Mouse (Mus musculus): ENCODE measurements at regions not wholly inside any gene's neighbourhood (a gene's known extent, or its start where the extent isn't known, plus 50 kb on each side); places are given as distances from the start of the nearest gene placed in this dataset.

- peak overlapping the region; percentile 55; the same call in 1 of the 2 replicates for H3K27ac ChIP-seq (ENCODE audit: low read depth, low read length)
- H3K9ac ChIP-seq (ENCODE audit: low read length), result no peak overlapping the region
- peak; percentile 49 for DNase-seq (ENCODE audit: low spot score)
- 0 out of 2 replicates have a peak, but pooled peaks have one; percentile 10 for ATAC-seq
- peak overlapping the region; percentile 49; the same call in 1 of the 2 replicates for H3K4me2 ChIP-seq (ENCODE audit: low read length)
- WGBS, result 43% methylated on average over 2 of the region's 2 CpGs
- H3K36me3 ChIP-seq (ENCODE audit: control insufficient read depth, insufficient read depth, low read length), result no peaks in the 10 kb centered on the region
- peaks cover 28% of the 10 kb centered on the region for H3K4me1 ChIP-seq (ENCODE audit: control insufficient read depth, insufficient read depth, low read length)
- no peaks in the 10 kb centered on the region for H3K9me3 ChIP-seq (replicated peaks; ENCODE audit: control insufficient read depth, low read length)
- H3K27me3 ChIP-seq (replicated peaks; ENCODE audit: control insufficient read depth, insufficient read depth, low read length), result no peaks in the 10 kb centered on the region
- no peak overlapping the region for H3K4me3 ChIP-seq (ENCODE audit: low read depth, low read length)
Observed at GRCm38 (mm10) chr3:119950070-119950469, 165.8 kb upstream of the Ptbp2 start.

GRCm38 (mm10) chr3:119949620-119950019 lies 165.4 kb upstream of the Ptbp2 start:
- WGBS, result 1% methylated on average over 7 of the region's 7 CpGs
- Histone ChIP-seq H3K4me3 (ENCODE audit: low read depth, low read length) (peak overlapping the region; percentile 15), H3K9ac (ENCODE audit: low read length) (peak overlapping the region; percentile 50; the same call in 1 of the 2 replicates), H3K27ac (ENCODE audit: low read depth, low read length) (peak overlapping the region; percentile 55; the same call in 1 of the 2 replicates), H3K4me2 (ENCODE audit: low read length) (peak overlapping the region; percentile 49), H3K9me3 (replicated peaks; ENCODE audit: control insufficient read depth, low read length) (no peaks in the 10 kb centered on the region), H3K4me1 (ENCODE audit: control insufficient read depth, insufficient read depth, low read length) (peaks cover 28% of the 10 kb centered on the region), H3K27me3 (replicated peaks; ENCODE audit: control insufficient read depth, insufficient read depth, low read length) (no peaks in the 10 kb centered on the region), H3K36me3 (ENCODE audit: control insufficient read depth, insufficient read depth, low read length) (no peaks in the 10 kb centered on the region)
- peak; percentile 92 for DNase-seq (ENCODE audit: low spot score)
- ATAC-seq, result peak; percentile 82

GRCm38 (mm10) chr3:119949041-119949470 lies 164.8 kb upstream of the Ptbp2 start:
- Histone ChIP-seq H3K36me3 (ENCODE audit: control insufficient read depth, insufficient read depth, low read length) (no peaks in the 10 kb centered on the region), H3K9ac (ENCODE audit: low read length) (peak overlapping the region; percentile 50), H3K4me3 (ENCODE audit: low read depth, low read length) (peak overlapping the region; percentile 15), H3K27ac (ENCODE audit: low read depth, low read length) (peak overlapping the region; percentile 55), H3K4me1 (ENCODE audit: control insufficient read depth, insufficient read depth, low read length) (peaks cover 28% of the 10 kb centered on the region), H3K4me2 (ENCODE audit: low read length) (peak overlapping the region; percentile 49), H3K27me3 (replicated peaks; ENCODE audit: control insufficient read depth, insufficient read depth, low read length) (no peaks in the 10 kb centered on the region), H3K9me3 (replicated peaks; ENCODE audit: control insufficient read depth, low read length) (no peaks in the 10 kb centered on the region)
- DNase-seq (ENCODE audit: low spot score), result peak; percentile 82
- 2% methylated on average over 17 of the region's 17 CpGs for WGBS
- ATAC-seq, result peak; percentile 47

DNA sequence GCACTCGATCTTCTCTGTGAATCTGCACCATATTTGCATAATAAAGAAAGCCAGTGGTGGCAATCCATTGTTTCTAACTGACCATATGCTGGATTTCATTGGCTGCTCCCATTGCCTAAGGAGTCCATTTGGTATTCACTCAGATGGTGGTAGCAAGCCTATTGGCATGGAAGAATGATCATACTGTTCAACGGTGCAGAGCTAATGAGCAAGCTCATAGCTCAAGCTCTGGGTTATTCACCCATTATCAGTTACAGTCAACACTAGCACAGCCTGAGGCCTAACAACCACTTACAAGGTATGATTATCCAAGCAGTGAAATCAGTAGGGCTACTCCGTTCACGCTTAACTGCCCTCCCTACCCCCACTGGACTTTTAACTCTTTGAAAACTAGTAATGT lies 162.9 kb upstream of the Ptbp2 start:
- peaks cover 28% of the 10 kb centered on the region for H3K4me1 ChIP-seq (ENCODE audit: control insufficient read depth, insufficient read depth, low read length)
- no peak overlapping the region for H3K9ac ChIP-seq (ENCODE audit: low read length)
- ATAC-seq (peak; percentile 64), DNase-seq (ENCODE audit: low spot score) (peak; percentile 76)
- no peaks in the 10 kb centered on the region for H3K36me3 ChIP-seq (ENCODE audit: control insufficient read depth, insufficient read depth, low read length)
- 10% methylated on average over 4 of the region's 4 CpGs for WGBS
- no peaks in the 10 kb centered on the region for H3K9me3 ChIP-seq (replicated peaks; ENCODE audit: control insufficient read depth, low read length)
- H3K4me2 ChIP-seq (ENCODE audit: low read length), result no peak overlapping the region
- H3K27ac ChIP-seq (ENCODE audit: low read depth, low read length), result 0 out of 2 replicates have a peak overlapping the region, but pooled peaks have one; percentile 14
- H3K27me3 ChIP-seq (replicated peaks; ENCODE audit: control insufficient read depth, insufficient read depth, low read length), result no peaks in the 10 kb centered on the region
- no peak overlapping the region for H3K4me3 ChIP-seq (ENCODE audit: low read depth, low read length)

- Histone ChIP-seq H3K36me3 (ENCODE audit: control insufficient read depth, insufficient read depth, low read length) (no peaks in the 10 kb centered on the region), H3K4me1 (ENCODE audit: control insufficient read depth, insufficient read depth, low read length) (peaks cover 11% of the 10 kb centered on the region), H3K9ac (ENCODE audit: low read length) (no peak overlapping the region), H3K4me3 (ENCODE audit: low read depth, low read length) (no peak overlapping the region), H3K27me3 (replicated peaks; ENCODE audit: control insufficient read depth, insufficient read depth, low read length) (no peaks in the 10 kb centered on the region), H3K27ac (ENCODE audit: low read depth, low read length) (no peak overlapping the region), H3K4me2 (ENCODE audit: low read length) (no peak overlapping the region), H3K9me3 (replicated peaks; ENCODE audit: control insufficient read depth, low read length) (no peaks in the 10 kb centered on the region)
- no peak for DNase-seq (ENCODE audit: low spot score)
- WGBS, result 72% methylated on average over 5 of the region's 5 CpGs
- no peak for ATAC-seq
Observed at GRCm38 (mm10) chr3:119944115-119944514, 159.8 kb upstream of the Ptbp2 start.

- no peak overlapping the region for H3K9ac ChIP-seq (ENCODE audit: low read length)
- H3K9me3 ChIP-seq (replicated peaks; ENCODE audit: control insufficient read depth, low read length), result no peaks in the 10 kb centered on the region
- no peaks in the 10 kb centered on the region for H3K27me3 ChIP-seq (replicated peaks; ENCODE audit: control insufficient read depth, insufficient read depth, low read length)
- H3K4me3 ChIP-seq (ENCODE audit: low read depth, low read length), result no peak overlapping the region
- H3K4me1 ChIP-seq (ENCODE audit: control insufficient read depth, insufficient read depth, low read length), result peaks cover 4% of the 10 kb centered on the region; the same call in 1 of the 2 replicates
- 75% methylated on average over 1 of the region's 1 CpGs for WGBS
- ATAC-seq, result no peak
- no peak for DNase-seq (ENCODE audit: low spot score)
- H3K36me3 ChIP-seq (ENCODE audit: control insufficient read depth, insufficient read depth, low read length), result no peaks in the 10 kb centered on the region
- H3K4me2 ChIP-seq (ENCODE audit: low read length), result no peak overlapping the region
- no peak overlapping the region for H3K27ac ChIP-seq (ENCODE audit: low read depth, low read length)
Observed at GRCm38 (mm10) chr3:119939091-119939490, 154.8 kb upstream of the Ptbp2 start.

DNA sequence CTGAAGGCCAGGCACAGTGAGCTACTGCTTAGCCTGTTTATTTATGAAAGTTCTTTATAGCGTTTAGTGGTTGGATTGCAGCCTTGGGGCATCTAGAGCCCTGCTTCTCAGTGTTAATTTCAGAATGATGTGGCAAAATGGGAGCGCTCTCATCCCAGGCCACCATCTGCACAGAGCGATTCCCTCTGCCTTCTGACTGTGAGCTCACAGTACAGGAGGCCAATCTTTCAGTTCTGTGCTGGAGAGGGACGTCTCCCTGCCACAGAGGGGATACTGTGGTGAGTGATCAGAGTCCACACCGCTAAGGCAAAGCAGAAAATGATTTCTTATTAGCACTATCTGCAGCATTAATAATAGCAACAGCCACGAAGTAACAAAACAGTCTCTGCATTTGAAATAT lies 154.2 kb upstream of the Ptbp2 start:
- Histone ChIP-seq H3K9me3 (replicated peaks; ENCODE audit: control insufficient read depth, low read length) (no peaks in the 10 kb centered on the region), H3K9ac (ENCODE audit: low read length) (no peak overlapping the region), H3K4me1 (ENCODE audit: control insufficient read depth, insufficient read depth, low read length) (peaks cover 10% of the 10 kb centered on the region), H3K4me3 (ENCODE audit: low read depth, low read length) (no peak overlapping the region), H3K4me2 (ENCODE audit: low read length) (no peak overlapping the region), H3K36me3 (ENCODE audit: control insufficient read depth, insufficient read depth, low read length) (no peaks in the 10 kb centered on the region), H3K27ac (ENCODE audit: low read depth, low read length) (no peak overlapping the region), H3K27me3 (replicated peaks; ENCODE audit: control insufficient read depth, insufficient read depth, low read length) (no peaks in the 10 kb centered on the region)
- ATAC-seq, result no peak
- no peak for DNase-seq (ENCODE audit: low spot score)
- 68% methylated on average over 6 of the region's 6 CpGs for WGBS

DNA sequence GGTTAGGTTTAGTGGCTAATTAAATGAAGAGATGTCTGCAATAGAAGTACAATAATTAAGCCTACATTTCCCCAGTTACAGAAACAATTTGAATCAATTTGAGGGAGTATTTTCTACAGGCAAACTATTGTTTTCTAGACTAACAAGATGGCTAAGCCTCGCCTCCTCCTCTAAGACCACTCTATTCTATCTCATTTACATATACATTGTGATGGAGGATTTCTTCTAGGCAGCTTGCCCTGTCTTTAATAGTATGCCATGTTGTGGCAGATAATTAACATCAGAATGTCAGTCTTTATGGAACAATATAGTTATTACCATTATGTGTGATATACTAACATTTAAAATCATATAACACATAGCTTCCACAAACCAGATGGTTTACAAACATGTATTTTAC lies 152.3 kb upstream of the Ptbp2 start:
- DNase-seq (ENCODE audit: low spot score) (peak; percentile 64), ATAC-seq (peak; percentile 84)
- WGBS, result 5% methylated on average over 1 of the region's 1 CpGs

DNA sequence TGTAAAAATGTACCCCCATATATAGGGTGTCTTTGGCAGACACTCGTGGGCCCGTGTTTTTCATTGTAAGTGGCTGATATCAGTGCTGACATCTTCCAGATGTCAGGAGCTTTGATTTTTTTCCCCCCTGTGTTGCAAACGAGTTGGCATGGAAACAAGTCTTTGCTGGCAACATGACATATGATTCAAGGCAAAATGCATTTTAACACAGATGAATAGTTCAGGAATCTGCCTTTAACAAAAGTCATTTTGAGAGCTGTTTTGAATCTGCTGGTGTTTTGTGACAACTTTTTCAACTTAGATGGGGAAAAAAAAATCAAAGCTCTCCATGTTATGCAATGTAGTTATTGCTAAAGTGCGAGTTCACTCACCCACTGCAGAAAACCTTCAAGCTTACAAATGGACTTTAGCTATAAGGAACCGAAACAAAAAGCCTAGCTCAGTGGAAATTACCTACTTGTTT lies 148.8 kb upstream of the Ptbp2 start:
- H3K4me2 ChIP-seq (ENCODE audit: low read length), result no peak overlapping the region
- WGBS, result 16% methylated on average over 5 of the region's 5 CpGs
- ATAC-seq, result peak; percentile 18; the same call in 1 of the 2 replicates

More for the DNA sequence above, 152.3 kb upstream of the Ptbp2 start:
- H3K4me3 ChIP-seq (ENCODE audit: low read depth, low read length), result no peak overlapping the region
- no peaks in the 10 kb centered on the region for H3K9me3 ChIP-seq (replicated peaks; ENCODE audit: control insufficient read depth, low read length)
- H3K4me2 ChIP-seq (ENCODE audit: low read length), result no peak overlapping the region
- H3K9ac ChIP-seq (ENCODE audit: low read length), result no peak overlapping the region
- H3K36me3 ChIP-seq (ENCODE audit: control insufficient read depth, insufficient read depth, low read length), result no peaks in the 10 kb centered on the region
- H3K27ac ChIP-seq (ENCODE audit: low read depth, low read length), result no peak overlapping the region
- H3K4me1 ChIP-seq (ENCODE audit: control insufficient read depth, insufficient read depth, low read length), result peaks cover 19% of the 10 kb centered on the region
- H3K27me3 ChIP-seq (replicated peaks; ENCODE audit: control insufficient read depth, insufficient read depth, low read length), result no peaks in the 10 kb centered on the region

More for the DNA sequence above, 148.8 kb upstream of the Ptbp2 start:
- no peaks in the 10 kb centered on the region for H3K9me3 ChIP-seq (replicated peaks; ENCODE audit: control insufficient read depth, low read length)
- H3K9ac ChIP-seq (ENCODE audit: low read length), result no peak overlapping the region
- no peaks in the 10 kb centered on the region for H3K36me3 ChIP-seq (ENCODE audit: control insufficient read depth, insufficient read depth, low read length)
- H3K27ac ChIP-seq (ENCODE audit: low read depth, low read length), result 0 out of 2 replicates have a peak overlapping the region, but pooled peaks have one; percentile 58
- no peaks in the 10 kb centered on the region for H3K27me3 ChIP-seq (replicated peaks; ENCODE audit: control insufficient read depth, insufficient read depth, low read length)
- peaks cover 19% of the 10 kb centered on the region for H3K4me1 ChIP-seq (ENCODE audit: control insufficient read depth, insufficient read depth, low read length)
- DNase-seq (ENCODE audit: low spot score), result peak; percentile 85
- no peak overlapping the region for H3K4me3 ChIP-seq (ENCODE audit: low read depth, low read length)
